Mouse (Mus musculus) c-Kit-positive CD71-positive TER-119-negative erythroid progenitor cells, embryonic 14.5 days (primary cell): ENCODE data around the gene Mapk8ip1.

Experiments used
- DNase-seq: peaks from one replicate; pipeline ENCODE4 v3.0.0-alpha.2; 2013; ENCODE audit warnings: low read depth

Gene Mapk8ip1

DNA sequence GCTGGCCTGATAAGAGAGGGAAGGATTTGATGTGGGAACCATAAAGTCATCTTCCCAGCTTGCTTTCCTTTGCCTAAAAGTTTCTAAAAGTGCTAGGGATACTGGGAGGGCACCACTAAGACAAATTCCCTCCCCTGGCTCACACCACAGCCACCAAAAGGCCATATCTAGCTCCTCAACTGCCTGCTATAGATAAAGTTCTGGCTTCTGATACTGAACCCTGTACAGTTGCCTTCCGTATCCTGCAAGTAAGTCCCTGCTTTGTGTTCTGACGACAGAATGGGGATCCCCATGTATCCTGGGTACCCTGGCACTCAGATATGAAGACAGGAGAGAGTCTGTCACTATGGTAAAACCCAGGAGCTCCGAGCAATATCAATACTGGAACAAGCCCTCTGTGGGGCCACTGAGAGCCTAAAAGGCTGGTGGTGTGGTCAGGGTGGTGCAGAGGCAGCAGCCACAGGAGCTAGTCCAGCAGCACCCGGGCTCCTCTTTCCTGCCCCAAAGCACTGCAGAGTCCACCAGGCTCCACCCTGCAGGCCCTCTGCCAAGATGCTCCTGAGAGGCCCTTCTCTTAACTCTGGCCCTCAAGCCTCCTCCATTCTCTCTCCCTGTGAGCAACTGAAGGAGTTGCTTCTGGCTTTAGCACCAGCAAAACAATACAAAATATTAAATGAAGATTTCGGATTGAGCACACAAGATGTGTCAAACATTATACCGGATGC is 10.7 kb downstream of the Mapk8ip1 start:
- DNase-seq, result no peak

DNA sequence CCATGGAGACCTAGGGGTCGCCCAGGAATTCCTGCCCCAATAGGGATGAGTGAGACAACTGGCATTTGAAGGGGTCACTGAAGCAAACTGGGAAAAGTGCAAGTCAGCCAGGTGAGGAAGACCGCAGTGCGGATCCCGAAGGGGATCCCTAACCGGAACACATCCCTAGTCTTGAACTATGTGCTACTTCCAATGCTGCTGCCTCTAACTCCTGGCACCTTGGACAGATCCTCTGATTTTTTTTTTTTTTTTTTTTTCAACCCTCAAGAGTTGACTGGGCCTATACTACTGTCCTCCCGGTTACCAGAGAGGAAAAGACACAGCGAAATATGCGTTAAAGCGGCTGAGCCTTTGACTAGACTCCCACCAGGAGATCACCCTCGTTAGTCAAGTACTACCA is 11.4 kb downstream of the Mapk8ip1 start:
- DNase-seq, result no peak

DNA sequence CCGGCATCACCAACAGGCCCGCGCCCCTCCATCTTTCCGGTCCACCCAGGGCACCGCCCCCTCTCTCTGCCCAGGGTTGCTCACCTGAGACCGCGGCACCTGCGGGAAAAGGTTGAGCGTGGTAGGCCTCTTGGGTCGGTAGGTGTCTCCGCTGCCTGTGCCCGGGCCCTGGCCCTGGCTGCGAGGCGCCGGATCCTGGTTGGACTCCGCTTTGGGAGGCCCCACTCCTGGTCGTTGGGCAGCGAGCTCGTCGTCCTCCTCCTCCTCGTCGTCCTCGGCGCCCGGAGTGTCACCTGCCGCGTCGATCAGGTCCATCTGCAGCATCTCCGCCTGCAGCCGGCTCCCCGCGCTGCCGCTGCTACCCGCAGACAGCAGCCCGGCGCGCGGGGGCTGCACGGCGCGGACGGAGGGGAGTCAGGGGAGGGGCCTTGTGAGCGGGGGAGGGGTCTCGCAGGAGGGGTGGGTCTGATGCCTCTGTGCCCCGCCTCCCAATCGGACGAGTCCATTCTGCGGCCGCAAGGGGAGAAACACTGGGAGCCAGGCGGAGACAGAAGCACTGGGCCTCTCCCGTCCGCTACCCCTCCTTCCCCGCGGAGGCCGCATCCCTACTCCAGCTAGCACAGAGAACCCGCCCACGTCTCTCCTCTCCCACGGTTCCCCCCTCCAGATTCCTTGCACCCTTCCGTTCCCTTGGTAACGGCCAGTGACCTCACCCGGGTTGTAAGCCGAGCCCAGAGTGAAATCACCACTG is 12.0 kb downstream of the Mapk8ip1 start:
- no peak for DNase-seq

DNA sequence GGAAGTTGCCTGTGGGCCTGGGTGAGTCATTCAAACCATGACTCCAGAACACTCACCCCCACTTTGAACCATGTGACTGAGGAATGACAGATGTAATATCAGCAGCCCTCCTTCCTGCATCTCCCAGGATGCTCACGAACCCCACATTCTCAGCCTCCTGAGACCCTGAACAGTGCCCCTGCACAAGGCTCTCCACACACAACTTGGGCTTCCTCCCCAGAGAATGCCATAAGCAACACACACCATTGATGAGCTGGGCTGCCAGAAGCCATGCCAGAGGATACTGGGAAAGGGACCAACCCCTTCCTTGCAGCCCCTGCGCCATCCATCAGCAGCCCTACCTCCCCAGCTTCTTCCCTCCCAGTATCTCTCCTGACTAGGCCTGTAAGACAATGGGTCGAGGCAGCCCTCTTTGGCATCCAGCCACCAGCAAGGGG is 13.0 kb downstream of the Mapk8ip1 start:
- no peak for DNase-seq

DNA sequence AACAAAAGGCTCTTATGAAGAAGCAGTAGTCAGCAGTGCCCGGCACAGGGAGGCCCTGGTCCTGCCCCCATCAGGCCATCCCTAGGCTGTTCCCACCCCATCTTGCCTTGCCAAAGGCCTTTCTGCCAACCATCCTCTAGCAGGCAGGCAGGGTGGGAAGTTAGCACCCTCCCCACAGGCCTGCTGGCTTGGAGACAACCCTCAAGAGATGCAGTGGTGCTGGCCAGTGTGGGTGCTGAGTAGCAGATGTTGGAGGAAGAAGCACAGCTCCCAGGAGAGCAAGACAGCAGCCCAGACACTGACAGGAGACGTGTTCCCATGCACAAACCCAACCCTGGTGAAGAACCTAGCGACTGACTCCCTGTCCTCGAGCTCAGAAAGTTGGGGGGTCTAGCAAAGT is 13.4 kb downstream of the Mapk8ip1 start:
- no peak for DNase-seq

DNA sequence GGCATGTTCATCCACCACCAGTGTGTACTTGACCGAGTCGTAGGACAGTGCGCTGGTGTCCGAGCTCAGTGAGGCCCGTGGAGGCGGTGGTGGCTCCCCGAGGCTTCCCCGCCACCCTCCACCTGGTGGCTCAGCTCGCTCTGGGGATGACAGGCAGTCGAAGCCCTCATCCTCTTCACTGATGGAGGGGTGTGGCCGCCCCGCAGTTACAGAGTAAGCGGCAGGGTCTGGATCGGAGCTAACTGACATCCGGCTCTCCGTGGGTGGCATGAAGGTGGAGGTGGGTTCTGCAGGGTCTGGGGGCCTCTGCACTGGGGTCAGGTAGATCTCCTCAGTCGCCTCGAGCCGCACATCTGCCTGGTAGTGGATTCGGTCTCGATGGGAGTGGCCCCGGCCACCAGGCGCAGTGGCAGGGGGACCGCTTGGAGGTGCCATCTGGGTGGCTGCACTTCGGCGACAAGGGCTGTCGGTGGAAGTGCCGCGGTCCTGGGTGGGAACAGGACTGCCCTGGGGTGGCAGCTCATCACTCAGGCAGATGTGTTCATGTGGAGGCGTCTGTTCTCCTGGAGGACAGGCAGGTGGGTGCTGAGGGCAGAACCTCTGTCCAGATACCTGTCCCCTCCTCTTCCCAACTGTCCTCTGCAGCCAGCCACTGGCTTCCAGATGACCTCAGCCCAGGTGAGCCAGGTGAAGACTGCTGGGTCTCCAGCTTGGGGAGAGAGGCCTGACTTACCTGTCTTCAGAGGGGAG is 14.1 kb downstream of the Mapk8ip1 start:
- no peak for DNase-seq

DNA sequence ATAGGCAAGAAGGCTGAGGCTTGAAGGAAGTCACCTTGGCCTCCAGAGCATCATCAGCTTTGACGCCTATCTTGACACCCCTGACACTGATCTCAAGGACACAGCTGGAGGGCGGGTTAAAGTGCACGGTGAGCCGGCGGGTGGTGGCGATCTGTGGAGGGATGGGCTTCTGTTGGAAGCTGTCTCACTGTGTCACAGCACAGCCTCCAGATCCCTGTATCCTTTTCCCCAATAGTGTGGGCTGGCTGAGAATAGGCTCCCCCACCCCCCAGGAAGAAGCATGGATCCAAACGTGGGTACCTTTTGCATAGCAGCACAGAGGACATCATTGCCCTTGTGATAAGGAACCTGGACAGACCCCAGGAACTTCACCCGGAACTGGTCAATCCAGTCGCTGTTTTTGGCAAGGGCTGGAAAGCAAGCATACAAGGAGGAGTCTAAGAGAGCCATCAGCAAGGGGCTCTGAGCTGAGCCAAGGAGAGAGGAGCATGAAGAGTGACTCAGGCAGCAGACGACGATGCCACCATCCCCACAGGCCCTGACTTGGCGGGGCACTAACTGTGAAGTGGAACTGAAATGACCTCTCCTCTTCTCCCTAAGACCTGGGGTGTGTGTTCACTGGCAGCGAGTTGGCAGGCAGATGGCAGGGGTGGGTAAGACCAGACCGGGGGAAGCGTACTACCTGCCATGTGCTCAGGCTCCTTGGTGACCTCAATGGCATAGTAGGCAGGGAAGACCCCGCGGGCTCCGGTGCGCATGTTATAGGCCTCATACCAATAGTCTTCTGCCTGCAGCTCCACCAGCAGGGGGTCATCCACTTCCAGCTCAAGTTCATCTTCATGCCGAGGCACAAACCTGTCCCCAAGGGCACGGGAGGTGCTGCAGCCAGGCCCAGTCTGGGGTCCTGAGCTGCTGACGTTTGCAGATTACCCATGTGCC is 15.7 kb downstream of the Mapk8ip1 start:
- no peak for DNase-seq

DNA sequence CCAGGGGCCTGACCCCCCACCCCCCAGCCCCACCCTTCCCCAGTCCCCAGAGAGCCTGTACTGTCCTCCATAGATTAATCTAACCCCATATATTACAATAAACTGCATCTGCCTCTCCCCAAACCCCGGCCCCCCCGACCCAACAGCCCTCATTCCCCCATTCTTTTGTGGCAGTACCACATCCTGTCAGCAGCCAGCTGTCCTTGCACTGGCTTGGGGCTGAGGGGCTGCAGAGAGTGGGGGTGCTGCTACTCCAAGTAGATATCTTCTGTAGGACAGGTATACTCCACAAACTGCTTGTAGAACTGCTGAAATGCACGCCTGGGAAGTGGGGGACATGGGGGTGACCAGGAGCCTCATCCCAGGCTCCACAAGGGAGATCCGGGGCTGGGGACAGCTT is 17.0 kb downstream of the Mapk8ip1 start:
- no peak for DNase-seq

DNA sequence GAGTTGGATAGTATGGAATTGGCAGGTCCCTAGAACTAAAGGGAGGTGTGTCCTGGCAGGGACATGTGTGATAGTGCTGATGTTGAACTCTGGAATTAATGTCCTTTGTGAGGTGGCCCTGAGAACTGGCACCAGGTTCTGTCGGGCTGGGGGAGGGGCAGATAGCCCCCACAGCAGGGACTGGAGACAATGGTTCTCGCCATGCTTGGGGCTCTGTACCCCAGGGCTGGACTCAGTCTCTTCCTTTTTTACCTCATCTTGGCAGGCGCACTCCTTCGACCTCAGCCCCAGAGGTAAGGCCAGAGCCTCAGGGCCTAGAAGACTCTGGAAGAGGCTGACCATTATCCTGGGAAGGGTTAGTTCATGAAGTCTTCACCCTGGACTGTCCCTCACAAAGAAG is 18.3 kb downstream of the Mapk8ip1 start:
- no peak for DNase-seq

DNA sequence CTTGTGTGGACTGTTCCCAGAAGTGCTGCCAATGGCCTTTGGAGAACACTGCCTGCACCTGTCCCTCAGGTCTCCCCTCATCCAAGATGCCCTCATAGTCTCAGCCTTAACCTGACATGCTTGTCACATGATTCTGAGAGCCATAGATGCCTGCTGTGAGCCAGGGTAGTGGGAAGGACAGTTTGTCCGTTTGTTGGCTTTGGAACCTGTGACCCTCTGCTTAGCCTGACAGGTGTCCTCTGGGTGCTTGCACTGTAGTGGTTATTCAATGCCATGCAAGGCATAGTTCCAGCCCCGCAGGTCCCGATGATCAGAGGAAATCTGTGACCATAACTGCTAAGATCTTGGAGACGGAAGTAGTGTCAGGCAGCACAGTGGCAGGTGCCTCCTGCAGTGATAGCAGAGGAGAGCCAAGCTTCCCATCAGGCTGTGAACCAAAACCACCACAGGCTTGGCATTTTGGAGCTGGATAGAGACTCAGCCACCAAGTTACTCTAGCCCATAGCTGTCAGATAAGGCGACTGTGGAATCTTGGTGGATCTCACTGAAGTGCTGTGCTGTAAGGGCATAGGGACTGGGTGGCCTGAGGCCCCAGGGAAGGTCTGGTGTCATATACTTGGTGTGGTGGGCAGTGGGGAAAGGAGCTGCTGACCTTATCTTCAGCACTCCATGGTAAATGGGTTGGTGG is 19.0 kb downstream of the Mapk8ip1 start, which contains the start of gene 1700029I15Rik:
Gene 1700029I15Rik (plus strand): TSS at position 638 of the 688 bp plus-strand sequence.
- DNase-seq, result no peak

DNA sequence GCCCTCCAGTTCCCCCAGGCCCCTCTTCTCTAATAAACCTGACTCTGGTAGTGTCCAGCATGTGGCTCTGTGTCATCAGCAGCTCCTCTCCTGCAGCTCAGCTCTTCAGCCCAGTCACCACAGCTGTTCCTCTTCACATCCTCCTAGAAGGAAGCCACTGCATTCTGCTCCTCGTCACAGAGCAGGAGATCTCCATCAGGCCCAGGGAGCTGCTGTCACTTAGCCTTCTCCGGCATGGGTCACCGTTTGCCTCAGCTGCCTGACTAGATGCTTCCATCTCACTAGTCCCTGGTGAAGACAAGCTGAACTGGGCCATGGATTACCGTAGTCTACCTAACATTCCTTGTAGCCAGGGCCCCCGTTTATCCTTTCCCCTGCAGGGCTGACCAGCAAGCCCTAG is 19.9 kb downstream of the Mapk8ip1 start:
- no peak for DNase-seq

DNA sequence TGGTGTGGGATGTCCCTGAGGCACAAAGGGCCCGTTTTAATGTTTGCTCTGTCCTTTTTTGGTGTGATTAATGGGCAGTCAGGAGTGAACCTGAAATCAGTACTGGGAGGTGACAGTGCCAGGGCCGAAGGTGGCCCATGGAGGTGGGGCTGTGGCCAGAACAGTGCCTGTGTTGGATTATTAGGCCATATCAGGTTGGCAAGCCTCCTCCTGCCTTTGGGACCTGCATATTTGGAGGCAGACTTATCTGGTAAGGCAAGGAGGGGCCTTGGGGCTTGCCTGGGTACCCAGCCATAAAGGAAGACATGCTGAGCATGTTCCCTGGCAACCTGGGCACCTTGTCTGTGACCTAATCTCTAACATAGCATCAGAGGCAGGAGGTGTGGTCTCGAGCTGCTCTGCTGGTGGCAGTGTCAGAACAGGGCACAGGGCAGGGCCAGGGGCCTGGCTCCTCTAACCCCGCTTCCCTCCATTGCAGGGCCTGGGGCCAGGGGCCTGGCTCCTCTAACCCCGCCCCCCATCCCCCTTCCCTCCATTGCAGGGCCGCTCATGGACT is 20.5 kb downstream of the Mapk8ip1 start:
- DNase-seq, result no peak

DNA sequence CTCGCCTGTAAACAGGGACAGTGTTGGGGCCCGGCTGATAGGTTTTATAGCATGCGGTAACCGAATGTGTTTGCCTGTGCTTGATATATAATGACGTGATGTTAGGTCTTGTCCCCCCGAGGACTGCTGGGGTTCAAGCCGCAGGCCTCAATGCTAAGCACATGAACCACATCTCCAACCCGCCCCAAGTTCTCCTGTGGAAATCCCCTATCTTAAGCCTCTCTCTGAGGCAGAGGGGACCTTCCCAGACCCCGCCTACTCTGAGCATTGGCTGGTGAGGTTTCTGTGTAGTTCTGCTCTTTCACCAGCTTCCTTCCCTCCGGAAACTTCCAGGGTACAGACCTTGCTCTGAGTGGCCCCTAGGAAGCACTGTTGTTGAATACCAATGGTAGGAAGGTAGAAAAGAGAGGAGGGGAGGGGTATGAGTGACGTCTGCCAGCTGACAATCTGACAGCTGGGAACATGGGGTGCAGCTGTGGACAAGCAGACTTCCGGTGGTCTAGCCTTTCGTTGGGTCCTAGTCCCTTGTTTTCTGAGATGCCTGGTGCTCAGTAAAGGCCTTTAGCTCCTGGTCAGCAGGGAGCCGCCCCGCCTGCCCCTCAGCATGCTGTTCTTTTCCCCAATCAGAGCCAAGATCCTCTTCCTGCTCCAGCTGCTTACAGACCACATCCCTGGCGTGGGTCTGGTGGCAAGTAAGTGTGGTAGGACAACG is 21.1 kb downstream of the Mapk8ip1 start:
- no peak for DNase-seq

DNA sequence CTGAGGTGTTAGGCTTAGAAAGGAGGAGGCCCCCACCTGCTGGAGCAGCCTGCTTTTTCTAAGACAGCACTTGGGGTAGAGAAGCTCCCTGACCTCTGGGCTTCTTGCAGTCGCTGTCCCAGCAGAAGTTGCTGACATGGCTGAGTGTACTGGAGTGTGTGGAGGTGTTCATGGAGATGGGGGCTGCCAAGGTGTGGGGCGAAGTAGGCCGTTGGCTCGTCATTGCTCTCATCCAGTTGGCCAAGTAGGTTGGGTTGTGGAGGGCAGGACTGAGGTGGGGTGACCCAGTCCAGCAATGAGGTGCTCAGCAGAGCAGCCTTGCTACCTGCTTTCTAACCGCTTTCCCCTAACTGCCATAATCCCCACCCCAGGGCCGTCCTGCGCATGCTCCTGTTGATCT is 23.7 kb downstream of the Mapk8ip1 start:
- no peak for DNase-seq

DNA sequence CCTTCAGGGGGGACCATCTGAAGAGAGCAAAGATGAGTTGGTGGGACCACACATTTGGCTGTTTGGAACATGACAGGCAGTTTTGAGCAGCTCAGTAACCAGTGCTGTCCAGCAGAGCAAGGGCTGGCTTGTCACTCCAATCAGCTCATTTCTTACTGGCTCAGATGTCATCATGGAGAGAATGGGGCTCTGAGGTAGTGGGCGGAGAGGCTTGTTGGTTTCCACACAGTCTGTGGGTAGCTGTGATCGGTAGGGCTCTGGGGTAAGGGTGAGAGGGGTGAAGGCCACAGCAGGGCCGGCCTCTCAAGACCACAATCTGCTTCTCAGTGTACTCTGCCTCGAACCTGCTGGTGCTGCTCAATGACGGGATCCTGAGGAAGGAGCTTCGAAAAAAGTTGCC is 24.8 kb downstream of the Mapk8ip1 start:
- DNase-seq, result no peak

DNA sequence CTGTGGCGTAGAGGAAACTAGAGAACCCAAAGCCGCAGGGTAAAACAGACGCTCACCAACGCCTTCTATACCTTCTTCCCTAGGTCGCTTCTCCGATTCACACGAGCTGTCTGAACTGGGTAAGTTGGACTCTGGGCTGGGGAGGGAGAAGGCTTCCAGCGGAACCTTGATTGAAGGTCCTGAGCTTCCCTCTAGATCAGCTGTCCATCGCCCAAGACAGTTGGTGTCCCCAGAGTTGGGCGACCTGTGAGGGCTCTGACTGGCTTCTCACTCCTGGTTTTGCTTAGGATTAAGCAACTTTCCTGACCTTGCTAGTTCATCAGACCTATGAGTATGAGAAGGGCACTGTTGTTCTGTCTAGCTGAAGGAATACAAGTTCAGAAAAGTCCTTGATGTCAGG is 25.3 kb downstream of the Mapk8ip1 start:
- no peak for DNase-seq

DNA sequence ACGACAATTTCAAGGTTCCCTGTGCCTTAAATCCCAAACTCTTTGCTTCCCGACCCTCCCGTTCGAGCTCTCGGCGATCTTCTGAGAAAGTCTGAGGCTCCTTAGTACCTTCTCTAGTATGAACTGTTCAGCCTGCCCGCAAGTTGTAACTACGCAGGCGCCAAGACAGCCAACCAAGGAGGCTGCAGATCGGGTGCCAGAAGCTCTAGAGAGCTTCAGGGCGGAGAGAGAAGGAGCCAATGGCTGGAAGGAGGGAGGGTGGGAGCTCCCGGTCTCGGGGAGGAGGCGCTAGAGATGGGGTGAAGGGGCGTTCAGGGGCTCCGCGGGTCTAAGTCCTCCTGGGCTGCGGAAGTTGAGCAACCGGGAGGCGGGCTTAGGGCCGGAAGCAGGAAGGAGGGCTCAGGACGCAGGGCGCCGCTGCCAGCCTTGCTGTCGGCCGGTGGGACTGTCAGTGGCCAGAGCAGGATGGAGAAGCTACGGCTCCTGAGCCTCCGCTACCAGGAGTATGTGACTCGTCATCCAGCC is 25.9 kb downstream of the Mapk8ip1 start:
- DNase-seq, result peak; percentile 94

DNA sequence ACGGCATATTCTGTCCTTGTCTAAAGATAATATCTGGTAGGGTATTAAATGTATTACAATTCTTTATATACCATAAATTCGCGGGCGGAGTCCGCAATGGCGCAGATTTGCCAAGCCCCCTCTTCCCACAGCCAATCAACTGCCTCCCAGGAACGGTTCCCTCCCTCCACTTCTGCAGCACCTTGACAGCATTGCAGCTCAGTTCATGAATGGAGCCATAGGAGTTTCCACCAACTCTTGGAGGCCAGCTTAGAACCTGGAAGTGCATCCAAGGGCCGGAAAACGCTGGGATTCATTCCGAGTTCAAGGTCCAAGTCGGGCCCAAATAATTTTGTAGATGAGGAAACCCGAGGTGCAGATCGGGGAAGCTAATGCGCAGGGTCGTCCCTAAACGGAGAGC is 26.5 kb downstream of the Mapk8ip1 start, which contains the start of the genes Pex16 and Large2:
Gene Pex16 (plus strand): TSS at position 163 of the 400 bp plus-strand sequence.
Gene Large2 (minus strand): TSS at position 356 of the 400 bp plus-strand sequence.
- DNase-seq, result peak; percentile 50

DNA sequence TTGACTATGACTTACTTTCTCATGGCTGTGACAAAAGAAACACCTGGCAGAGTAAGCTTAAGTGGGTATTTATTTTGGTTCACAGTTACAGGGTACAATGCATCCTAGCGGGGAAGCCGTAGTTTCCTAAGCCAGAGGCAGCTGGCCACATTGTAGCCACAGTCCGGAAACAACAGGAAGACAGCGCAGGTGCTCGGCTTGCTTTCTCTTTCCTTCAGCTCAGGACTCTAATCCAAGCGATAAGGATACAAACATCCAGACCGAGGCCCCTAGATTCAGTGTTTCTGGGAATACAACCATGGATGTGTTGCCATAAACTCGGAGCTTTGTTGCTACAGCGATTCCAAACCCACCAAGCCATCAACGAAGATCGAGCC is 27.6 kb downstream of the Mapk8ip1 start:
- no peak for DNase-seq
